Mouse (Mus musculus) spleen, embryonic (tissue): ENCODE measurements at regions not wholly inside any gene's neighbourhood (a gene's known extent, or its start where the extent isn't known, plus 50 kb on each side); places are given as distances from the start of the nearest gene placed in this dataset.

ENCODE experiments used
- CTCF ChIA-PET: fragments of 350-600 bp; sonication (Branson Sonifier 250); formaldehyde crosslinking; loops from one replicate; lab custom pipeline; 2022; lab: Charles Lee

GRCm38 (mm10) chr1:143946933-143947332 lies 57.0 kb downstream of the Rgs2 start:
- CTCF ChIA-PET: no interaction called here

- CTCF ChIA-PET: no interaction called here
These were observed 62.5 kb downstream of the Rgs2 start for GRCm38 (mm10) chr1:143941465-143941864.

- CTCF ChIA-PET: interaction anchor here (0.6 kb wide), 1 partner anchor 20 kb away, joined by 3 read pairs; no protein-coding TSS in a partner anchor
These were observed 64.5 kb downstream of the Rgs2 start for GRCm38 (mm10) chr1:143939511-143939910.

GRCm38 (mm10) chr1:143938569-143938968 lies 65.4 kb downstream of the Rgs2 start:
- CTCF ChIA-PET: no interaction called here

- CTCF ChIA-PET: interaction anchor here (0.6 kb wide), 1 partner anchor 370 kb away, joined by 3 read pairs; no protein-coding TSS in a partner anchor
These were observed 73.2 kb downstream of the Rgs2 start for GRCm38 (mm10) chr1:143930798-143931197.

- CTCF ChIA-PET: interaction anchor here (0.6 kb wide), 1 partner anchor 19 kb away, joined by 3 read pairs; no protein-coding TSS in a partner anchor
These were observed 74.3 kb downstream of the Rgs2 start for GRCm38 (mm10) chr1:143929567-143930165.

- CTCF ChIA-PET: interaction anchor here (0.6 kb wide), 1 partner anchor 55 kb away, joined by 5 read pairs; no protein-coding TSS in a partner anchor
These were observed 81.5 kb downstream of the Rgs2 start for GRCm38 (mm10) chr1:143922499-143922898.

GRCm38 (mm10) chr1:143920256-143920655 lies 83.7 kb downstream of the Rgs2 start:
- CTCF ChIA-PET: no interaction called here

- CTCF ChIA-PET: interaction anchor here (0.6 kb wide), 1 partner anchor 688 kb away, joined by 3 read pairs; no protein-coding TSS in a partner anchor
These were observed 85.0 kb downstream of the Rgs2 start for GRCm38 (mm10) chr1:143918949-143919348.

- CTCF ChIA-PET: no interaction called here
These were observed 85.7 kb downstream of the Rgs2 start for GRCm38 (mm10) chr1:143918146-143918774.

- CTCF ChIA-PET: interaction anchor here (0.7 kb wide), 2 partner anchors 90 to 218 kb away, joined by 4 to 7 read pairs; no protein-coding TSS in a partner anchor
These were observed 86.3 kb downstream of the Rgs2 start for GRCm38 (mm10) chr1:143917623-143918022.

GRCm38 (mm10) chr1:143916587-143916986 lies 87.4 kb downstream of the Rgs2 start:
- CTCF ChIA-PET: no interaction called here

GRCm38 (mm10) chr1:143912586-143912985 lies 91.4 kb downstream of the Rgs2 start:
- CTCF ChIA-PET: no interaction called here

- CTCF ChIA-PET: interaction anchor here (0.6 kb wide), 1 partner anchor 18 kb away, joined by 3 read pairs; no protein-coding TSS in a partner anchor
These were observed 92.7 kb downstream of the Rgs2 start for GRCm38 (mm10) chr1:143911230-143911629.

GRCm38 (mm10) chr1:143910530-143910929 lies 93.4 kb downstream of the Rgs2 start:
- CTCF ChIA-PET: interaction anchor here (0.6 kb wide), 1 partner anchor 19 kb away, joined by 3 read pairs; no protein-coding TSS in a partner anchor

- CTCF ChIA-PET: no interaction called here
These were observed 96.6 kb downstream of the Rgs2 start for GRCm38 (mm10) chr1:143907312-143907711.

- CTCF ChIA-PET: no interaction called here
These were observed 97.1 kb downstream of the Rgs2 start for GRCm38 (mm10) chr1:143906881-143907280.

GRCm38 (mm10) chr1:143903985-143904384 lies 100.0 kb downstream of the Rgs2 start:
- CTCF ChIA-PET: no interaction called here

- CTCF ChIA-PET: no interaction called here
These were observed 100.7 kb downstream of the Rgs2 start for GRCm38 (mm10) chr1:143903234-143903633.

- CTCF ChIA-PET: no interaction called here
These were observed 102.6 kb downstream of the Rgs2 start for GRCm38 (mm10) chr1:143901127-143901920.

GRCm38 (mm10) chr1:143888510-143888909 lies 111.4 kb downstream of the Uchl5 start:
- CTCF ChIA-PET: no interaction called here

- CTCF ChIA-PET: no interaction called here
These were observed 111.0 kb downstream of the Uchl5 start for GRCm38 (mm10) chr1:143888065-143888464.
